Mouse (Mus musculus) CH12.LX (cell line): ENCODE results near the gene Sertad3. TPM values are rescaled to one million over a fixed set of nuclear protein-coding genes. Genes with fewer than 3 reads are reported as not detected.
A peak's percentile ranks its signal among the peaks of the same experiment; 100 is the strongest.

Experiments used
- DNase-seq: peaks from one replicate; pipeline ENCODE4 v3.0.0-alpha.2; 2013; ENCODE audit errors: extremely low read depth
- H3K27ac ChIP-seq: 2 replicates; pipeline ENCODE4 v1.5.1; 2012; ENCODE audit warnings: low read depth, mild to moderate bottlenecking, control low read depth, moderate library complexity; ENCODE audit not compliant: insufficient read depth
- H3K27me3 ChIP-seq: replicated peaks from 2 replicates; pipeline ENCODE3; 2012; ENCODE audit warnings: inconsistent platforms
- H3K36me3 ChIP-seq, 2 experiments: replicated peaks in 1 of 2; 2 replicates each; pipeline versions ENCODE3 to v1.6.1; 2012; ENCODE audit warnings: inconsistent platforms in 1 of 2, low read length in 1 of 2, mild to moderate bottlenecking in 1 of 2, mixed read lengths in 1 of 2, moderate library complexity in 1 of 2; ENCODE audit not compliant: control insufficient read depth in 1 of 2, insufficient read depth in 1 of 2
- H3K4me1 ChIP-seq, 2 experiments: 2 replicates each; pipeline ENCODE4 v1.6.1; 2012; ENCODE audit warnings: inconsistent platforms in 1 of 2, moderate library complexity in 1 of 2; ENCODE audit not compliant: insufficient read depth in 2 of 2, control insufficient read depth in 1 of 2
- H3K4me2 ChIP-seq: 2 replicates; pipeline ENCODE4 v1.6.1; 2012; ENCODE audit warnings: low read depth, mild to moderate bottlenecking, control low read depth; ENCODE audit not compliant: poor library complexity, insufficient read depth, severe bottlenecking
- H3K4me3 ChIP-seq, 3 experiments: fragments of 150-350 bp in 1 of 3; sonication (generic) in 1 of 3; replicated peaks in 1 of 3; 2 replicates each; pipeline versions ENCODE3 to v1.5.1; 2011 to 2012; ENCODE audit warnings: low read depth in 2 of 3, low read length in 2 of 3, mild to moderate bottlenecking in 2 of 3, moderate library complexity in 2 of 3, control low read depth in 1 of 3, improper control_type of control experiment in 1 of 3, inconsistent platforms in 1 of 3, mixed read lengths in 1 of 3; ENCODE audit not compliant: poor library complexity in 1 of 3
- H3K79me2 ChIP-seq: replicated peaks from 2 replicates; pipeline ENCODE4 v1.6.1; 2012; ENCODE audit warnings: mild to moderate bottlenecking, moderate library complexity; ENCODE audit not compliant: control insufficient read depth, poor library complexity, insufficient read depth, severe bottlenecking; ENCODE audit errors: extremely low read depth
- H3K9ac ChIP-seq: 2 replicates; pipeline ENCODE4 v1.6.1; 2012; ENCODE audit warnings: low read depth, mild to moderate bottlenecking, control low read depth, moderate library complexity; ENCODE audit not compliant: insufficient read depth
- H3K9me3 ChIP-seq: replicated peaks from 2 replicates; pipeline ENCODE3; 2012; ENCODE audit warnings: low read length, inconsistent platforms, mixed read lengths
- BHLHE40 ChIP-seq: IDR thresholded peaks from 2 replicates; pipeline ENCODE4 v1.6.1; 2011; ENCODE audit warnings: mild to moderate bottlenecking, low read depth, low read length, improper control_type of control experiment
- CHD1 ChIP-seq: IDR thresholded peaks from 2 replicates; pipeline ENCODE4 v1.6.1; 2012; ENCODE audit warnings: low read depth, low read length, improper control_type of control experiment, inconsistent platforms
- CTCF ChIP-seq, 2 experiments: IDR thresholded peaks in 1 of 2; conservative IDR thresholded peaks in 1 of 2; 2 replicates each; pipeline ENCODE4 v1.5.1; 2011 to 2012; ENCODE audit warnings: low read depth in 2 of 2, low read length in 2 of 2, improper control_type of control experiment in 1 of 2, inconsistent platforms in 1 of 2, mild to moderate bottlenecking in 1 of 2, moderate library complexity in 1 of 2
- E2F4 ChIP-seq: IDR thresholded peaks from 2 replicates; pipeline ENCODE4 v1.6.1; 2011; ENCODE audit warnings: low read depth, low read length, improper control_type of control experiment; ENCODE audit not compliant: insufficient replicate concordance
- EP300 ChIP-seq: IDR thresholded peaks from 2 replicates; pipeline ENCODE4 v1.6.1; 2011; ENCODE audit warnings: low read length, improper control_type of control experiment
- ETS1 ChIP-seq: conservative IDR thresholded peaks from 2 replicates; pipeline ENCODE4 v1.6.1; 2012; ENCODE audit warnings: low read depth, mild to moderate bottlenecking, inconsistent platforms, low read length, improper control_type of control experiment, moderate library complexity
- GABPA ChIP-seq: IDR thresholded peaks from 2 replicates; pipeline ENCODE4 v1.6.1; 2012; ENCODE audit warnings: low read depth, low read length, improper control_type of control experiment, inconsistent platforms; ENCODE audit not compliant: insufficient replicate concordance
- HCFC1 ChIP-seq: IDR thresholded peaks from 2 replicates; pipeline ENCODE4 v1.6.1; 2012; ENCODE audit warnings: low read depth, mild to moderate bottlenecking, inconsistent platforms, low read length, improper control_type of control experiment
- IRF4 ChIP-seq: IDR thresholded peaks from 2 replicates; pipeline ENCODE4 v1.6.1; 2014; ENCODE audit warnings: low read depth, mild to moderate bottlenecking, inconsistent platforms, low read length, improper control_type of control experiment
- JUN ChIP-seq: IDR thresholded peaks from 2 replicates; pipeline ENCODE4 v1.6.1; 2011; ENCODE audit warnings: low read depth, mild to moderate bottlenecking, low read length, improper control_type of control experiment, moderate library complexity; ENCODE audit not compliant: insufficient read depth
- JUND ChIP-seq: conservative IDR thresholded peaks from 2 replicates; pipeline ENCODE4 v1.6.1; 2011; ENCODE audit warnings: low read depth, low read length, improper control_type of control experiment
- KAT2A ChIP-seq: IDR thresholded peaks from 2 replicates; pipeline ENCODE4 v1.6.1; 2012; ENCODE audit warnings: low read length, improper control_type of control experiment, inconsistent platforms; ENCODE audit not compliant: insufficient replicate concordance
- MAFK ChIP-seq: IDR thresholded peaks from 2 replicates; pipeline ENCODE4 v1.6.1; 2011; ENCODE audit warnings: low read length, improper control_type of control experiment; ENCODE audit not compliant: insufficient replicate concordance
- MAX ChIP-seq: IDR thresholded peaks from 2 replicates; pipeline ENCODE4 v1.6.1; 2011; ENCODE audit warnings: low read length, improper control_type of control experiment
- MAZ ChIP-seq: IDR thresholded peaks from 2 replicates; pipeline ENCODE4 v1.6.1; 2012; ENCODE audit warnings: low read depth, mild to moderate bottlenecking, inconsistent platforms, low read length, improper control_type of control experiment, moderate library complexity
- MEF2A ChIP-seq: IDR thresholded peaks from 2 replicates; pipeline ENCODE4 v1.6.1; 2014; ENCODE audit warnings: low read depth, mild to moderate bottlenecking, inconsistent platforms, low read length, improper control_type of control experiment, borderline replicate concordance
- MXI1 ChIP-seq: IDR thresholded peaks from 2 replicates; pipeline ENCODE4 v1.6.1; 2011; ENCODE audit warnings: mild to moderate bottlenecking, low read depth, low read length, improper control_type of control experiment
- MYC ChIP-seq: IDR thresholded peaks from 2 replicates; pipeline ENCODE4 v1.6.1; 2011; ENCODE audit warnings: low read depth, mild to moderate bottlenecking, improper control_type of control experiment, low read length
- PAX5 ChIP-seq: IDR thresholded peaks from 2 replicates; pipeline ENCODE4 v1.6.1; 2012; ENCODE audit warnings: low read length, inconsistent platforms, mixed read lengths
- POLR2AphosphoS2 ChIP-seq: IDR thresholded peaks from 2 replicates; pipeline ENCODE4 v1.6.1; 2011; ENCODE audit warnings: low read depth, low read length, improper control_type of control experiment
- RAD21 ChIP-seq: IDR thresholded peaks from 2 replicates; pipeline ENCODE4 v1.6.1; 2011; ENCODE audit warnings: low read depth, mild to moderate bottlenecking, low read length, improper control_type of control experiment, moderate library complexity
- RCOR1 ChIP-seq: conservative IDR thresholded peaks from 2 replicates; pipeline ENCODE4 v1.6.1; 2012; ENCODE audit warnings: low read depth, mild to moderate bottlenecking, inconsistent platforms, low read length, improper control_type of control experiment
- SIN3A ChIP-seq: IDR thresholded peaks from 2 replicates; pipeline ENCODE4 v1.6.1; 2012; ENCODE audit warnings: low read length, improper control_type of control experiment, inconsistent platforms
- SMC3 ChIP-seq: IDR thresholded peaks from 2 replicates; pipeline ENCODE4 v1.6.1; 2011; ENCODE audit warnings: low read depth, low read length, improper control_type of control experiment
- USF1 ChIP-seq: IDR thresholded peaks from 2 replicates; pipeline ENCODE4 v1.6.1; 2014; ENCODE audit warnings: low read depth, mild to moderate bottlenecking, inconsistent platforms, low read length, improper control_type of control experiment
- USF2 ChIP-seq: conservative IDR thresholded peaks from 2 replicates; pipeline ENCODE4 v1.6.1; 2011; ENCODE audit warnings: low read depth, low read length, improper control_type of control experiment
- ZC3H11A ChIP-seq: IDR thresholded peaks from 2 replicates; pipeline ENCODE4 v1.6.1; 2012; ENCODE audit warnings: low read depth, mild to moderate bottlenecking, inconsistent platforms, low read length, improper control_type of control experiment
- ZNF384 ChIP-seq: IDR thresholded peaks from 2 replicates; pipeline ENCODE4 v1.6.1; 2012; ENCODE audit warnings: low read depth, low read length, improper control_type of control experiment, inconsistent platforms
- dilution Hi-C: fragments of 300-500 bp; cut with MboI; formaldehyde crosslinking; loops from 2 replicates; pipeline ENCODE4 v1.14.3; 2020; ENCODE audit warnings: low sequenced_read_pairs; ENCODE audit not compliant: extremely low pct_unique_long_range_greater_than_20kb, extremely low pct_ligation_motif_present
- in situ Hi-C: fragments of 300-500 bp; cut with MboI; formaldehyde crosslinking; loops from 3 replicates; pipeline ENCODE4 v1.14.3; 2019; ENCODE audit warnings: low sequenced_read_pairs, low pct_ligation_motif_present, low pct_unique_long_range_greater_than_20kb, mixed read lengths
- polyA plus RNA-seq: library from polyadenylated mRNA; unstranded; fragments of >175 nt; gene quantifications from 2 replicates; pipeline ENCODE4 v1.2.1, GENCODE M21; 2012; ENCODE audit warnings: low read depth; ENCODE audit not compliant: insufficient read length
- total RNA-seq, 2 experiments: library from RNA; depleted of rRNA; stranded (reverse); fragments of 300-350 nt in 1 of 2; fragments of >200 nt in 1 of 2; gene quantifications; 2 replicates each; pipeline ENCODE4 v1.2.3; 2012 to 2014

Sertad3 gene
- total and polyA plus RNA-seq, 3 experiments = 2.7 to 3.9 (median 2.8) TPM

- peak; percentile 47 for DNase-seq
- no peaks in the 10 kb centered on the region for H3K9me3 ChIP-seq
- peak overlapping the region; percentile 31; the same call in 1 of the 2 replicates for H3K27ac ChIP-seq
- H3K27me3 ChIP-seq = no peaks in the 10 kb centered on the region
- peak overlapping the region; percentile 77 for H3K9ac ChIP-seq
- no peak for TF ChIP-seq POLR2AphosphoS2
- peak; percentile 56; the same call in 1 of the 2 replicates for TF ChIP-seq CHD1
- TF ChIP-seq RCOR1 = peak; percentile 67; the same call in 1 of the 2 replicates
- TF ChIP-seq ZC3H11A = no peak
- TF ChIP-seq CTCF (conservative IDR thresholded peaks at IDR 0.05 in 1 of 2, IDR thresholded peaks at IDR 0.05 in 1 of 2; ENCODE audit: low read depth in 2 of 2, low read length in 2 of 2) = no peak
- peak; percentile 93 for TF ChIP-seq ZNF384
- TF ChIP-seq MAX = peak; percentile 52; the same call in 1 of the 2 replicates
- TF ChIP-seq KAT2A = 0 out of 2 replicates have a peak, but pooled peaks have one; percentile 34
- TF ChIP-seq E2F4 = no peak
- TF ChIP-seq IRF4 = 0 out of 2 replicates have a peak, but pooled peaks have one; percentile 24
- TF ChIP-seq SIN3A = peak; percentile 86
- peak; percentile 63 for TF ChIP-seq MXI1
- no peaks in the 10 kb centered on the region for H3K79me2 ChIP-seq
- dilution Hi-C loops = no loop called here
- in situ Hi-C loops = no loop called here
- peaks cover 0 to 10% of the 10 kb centered on the region in 2 experiments for H3K36me3 ChIP-seq
- H3K4me1 ChIP-seq = peaks cover 5 to 43% of the 10 kb centered on the region in 2 experiments
- H3K4me3 ChIP-seq = peak overlapping the region; percentile 38 to 59 (median 56)
- peak overlapping the region; percentile 69 for H3K4me2 ChIP-seq
These were observed 12.7 kb downstream of the Sertad3 start for GRCm38 (mm10) chr7:27486102-27486769.

GRCm38 (mm10) chr7:27486770-27487697, 13.5 kb downstream of the Sertad3 start, which contains the start of gene Sertad1:
TSS of gene Sertad1 (plus strand) at chr7:27486910.
- Histone ChIP-seq H3K4me3 (peak within 1 kb of the TSS; percentile 59 to 78 (median 69)), H3K79me2 (no peaks in the 10 kb centered on the region), H3K4me2 (peak within 1 kb of the TSS; percentile 87), H3K36me3 (peaks cover 0 to 10% of the 10 kb centered on the region in 2 experiments), H3K9me3 (no peaks in the 10 kb centered on the region), H3K4me1 (peaks cover 5 to 47% of the 10 kb centered on the region in 2 experiments), H3K27me3 (no peaks in the 10 kb centered on the region), H3K9ac (peak within 1 kb of the TSS; percentile 77), H3K27ac (peak within 1 kb of the TSS; percentile 31)
- in situ Hi-C loops = no loop called here
- dilution Hi-C loops = no loop called here
- DNase-seq = peak; percentile 99
- TF ChIP-seq GABPA (no peak), SIN3A (no peak; the same call in 1 of the 2 replicates), JUN (no peak), MYC (no peak), MEF2A (no peak; the same call in 1 of the 2 replicates), RAD21 (no peak), PAX5 (no peak), E2F4 (peak; percentile 70; the same call in 1 of the 2 replicates), ETS1 (no peak), MAFK (no peak), RCOR1 (no peak), EP300 (no peak), BHLHE40 (peak; percentile 60), JUND (no peak), MAZ (peak; percentile 85), SMC3 (no peak; the same call in 1 of the 2 replicates), USF2 (no peak), HCFC1 (no peak; the same call in 1 of the 2 replicates), USF1 (no peak)
